Mouse (Mus musculus) activated CD4-positive, CD25-positive, alpha-beta regulatory T cell (primary cell): ENCODE results near the gene Hist1h2bq. TPM values are rescaled to one million over a fixed set of nuclear protein-coding genes. Genes with fewer than 3 reads are reported as not detected.

Experiments
- polyA plus RNA-seq, 2 experiments: library from polyadenylated mRNA; unstranded; fragments of 100-300 nt; shearing (Covaris generic); gene quantifications; one replicate each; pipeline ENCODE4 v1.2.1; 2017

Hist1h2bq gene
- polyA plus RNA-seq: 10 to 100 TPM; 10.3 to 13.9 TPM

DNA sequence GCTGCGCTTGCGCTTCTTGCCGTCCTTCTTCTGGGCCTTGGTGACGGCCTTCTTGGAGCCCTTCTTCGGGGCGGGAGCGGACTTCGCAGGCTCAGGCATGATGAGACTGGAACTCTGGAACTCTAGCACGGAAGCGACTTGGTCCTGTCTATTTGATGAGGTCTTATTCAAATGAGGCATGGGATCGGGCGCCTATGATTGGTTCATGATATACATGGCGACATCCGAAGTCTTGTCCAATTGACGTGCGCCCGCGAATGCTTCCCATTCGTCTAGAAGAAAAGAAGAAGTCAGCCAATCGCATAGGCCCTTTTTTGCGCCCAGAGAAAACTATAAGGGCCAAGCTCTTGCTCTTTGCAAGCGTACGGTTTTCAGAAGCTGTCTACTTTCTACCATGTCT is at the start of gene Hist1h2bq, which contains the start of gene Hist1h2ao:
Gene Hist1h2bq, minus strand, starts transcription at position 125 of the 400 bp plus-strand sequence.
Gene Hist1h2ao, plus strand, starts transcription at position 393 of the 400 bp plus-strand sequence.

DNA sequence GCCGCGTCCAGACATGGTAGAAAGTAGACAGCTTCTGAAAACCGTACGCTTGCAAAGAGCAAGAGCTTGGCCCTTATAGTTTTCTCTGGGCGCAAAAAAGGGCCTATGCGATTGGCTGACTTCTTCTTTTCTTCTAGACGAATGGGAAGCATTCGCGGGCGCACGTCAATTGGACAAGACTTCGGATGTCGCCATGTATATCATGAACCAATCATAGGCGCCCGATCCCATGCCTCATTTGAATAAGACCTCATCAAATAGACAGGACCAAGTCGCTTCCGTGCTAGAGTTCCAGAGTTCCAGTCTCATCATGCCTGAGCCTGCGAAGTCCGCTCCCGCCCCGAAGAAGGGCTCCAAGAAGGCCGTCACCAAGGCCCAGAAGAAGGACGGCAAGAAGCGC is 23.5 kb upstream of the Hist1h2bq start, which contains the start of the genes Hist1h2ap and Hist1h2br:
Gene Hist1h2ap, minus strand, starts transcription at position 47 of the 400 bp plus-strand sequence.
Gene Hist1h2br, plus strand, starts transcription at position 283 of the 400 bp plus-strand sequence.

DNA sequence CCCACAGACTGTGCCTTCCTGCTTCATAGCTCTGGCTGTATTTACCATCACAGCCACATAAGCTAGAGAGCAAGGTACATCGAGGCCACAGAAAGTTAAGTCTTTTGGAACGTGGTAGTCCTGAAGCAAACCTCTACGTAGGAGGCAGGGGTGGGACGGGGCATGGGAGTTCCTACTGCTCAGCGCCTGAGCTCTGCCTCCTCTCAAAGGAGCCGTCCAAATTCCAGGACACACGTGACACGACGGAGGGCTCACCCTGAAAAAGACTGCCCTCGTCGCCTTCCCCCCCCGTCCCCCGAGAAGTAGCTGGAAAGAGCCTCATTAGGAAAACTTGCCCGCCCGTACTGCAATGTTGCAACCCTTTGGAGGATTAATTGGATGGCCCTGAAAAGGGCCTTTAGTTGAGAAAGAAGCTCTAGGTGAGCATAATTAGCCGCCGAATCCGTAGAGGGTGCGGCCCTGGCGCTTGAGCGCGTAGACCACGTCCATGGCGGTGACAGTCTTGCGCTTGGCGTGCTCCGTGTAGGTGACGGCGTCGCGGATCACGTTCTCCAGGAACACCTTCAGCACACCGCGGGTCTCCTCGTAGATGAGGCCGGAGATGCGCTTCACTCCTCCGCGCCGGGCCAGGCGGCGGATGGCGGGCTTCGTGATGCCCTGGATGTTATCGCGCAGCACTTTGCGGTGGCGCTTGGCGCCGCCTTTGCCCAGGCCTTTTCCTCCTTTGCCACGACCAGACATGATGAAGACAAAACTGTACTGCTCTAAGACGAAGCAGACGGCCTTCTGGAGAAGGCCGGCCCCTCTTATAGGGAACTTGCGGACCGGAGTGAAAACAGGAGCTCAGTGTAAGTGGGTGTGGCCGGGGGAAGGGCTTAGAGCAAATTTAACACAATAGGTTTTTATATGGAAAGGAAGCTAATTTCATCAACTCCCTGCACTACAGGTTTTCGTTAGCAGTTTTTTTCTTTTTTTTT is 21.7 kb upstream of the Hist1h2bq start, which contains the start of gene Hist1h4n:
Gene Hist1h4n, minus strand, starts transcription at position 779 of the 977 bp plus-strand sequence.

DNA sequence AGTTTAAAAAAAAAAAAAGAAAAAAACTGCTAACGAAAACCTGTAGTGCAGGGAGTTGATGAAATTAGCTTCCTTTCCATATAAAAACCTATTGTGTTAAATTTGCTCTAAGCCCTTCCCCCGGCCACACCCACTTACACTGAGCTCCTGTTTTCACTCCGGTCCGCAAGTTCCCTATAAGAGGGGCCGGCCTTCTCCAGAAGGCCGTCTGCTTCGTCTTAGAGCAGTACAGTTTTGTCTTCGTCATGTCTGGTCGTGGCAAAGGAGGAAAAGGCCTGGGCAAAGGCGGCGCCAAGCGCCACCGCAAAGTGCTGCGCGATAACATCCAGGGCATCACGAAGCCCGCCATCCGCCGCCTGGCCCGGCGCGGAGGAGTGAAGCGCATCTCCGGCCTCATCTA is 1.5 kb upstream of the Hist1h2bq start, which contains the start of gene Hist1h4m:
Gene Hist1h4m, plus strand, starts transcription at position 208 of the 400 bp plus-strand sequence.

DNA sequence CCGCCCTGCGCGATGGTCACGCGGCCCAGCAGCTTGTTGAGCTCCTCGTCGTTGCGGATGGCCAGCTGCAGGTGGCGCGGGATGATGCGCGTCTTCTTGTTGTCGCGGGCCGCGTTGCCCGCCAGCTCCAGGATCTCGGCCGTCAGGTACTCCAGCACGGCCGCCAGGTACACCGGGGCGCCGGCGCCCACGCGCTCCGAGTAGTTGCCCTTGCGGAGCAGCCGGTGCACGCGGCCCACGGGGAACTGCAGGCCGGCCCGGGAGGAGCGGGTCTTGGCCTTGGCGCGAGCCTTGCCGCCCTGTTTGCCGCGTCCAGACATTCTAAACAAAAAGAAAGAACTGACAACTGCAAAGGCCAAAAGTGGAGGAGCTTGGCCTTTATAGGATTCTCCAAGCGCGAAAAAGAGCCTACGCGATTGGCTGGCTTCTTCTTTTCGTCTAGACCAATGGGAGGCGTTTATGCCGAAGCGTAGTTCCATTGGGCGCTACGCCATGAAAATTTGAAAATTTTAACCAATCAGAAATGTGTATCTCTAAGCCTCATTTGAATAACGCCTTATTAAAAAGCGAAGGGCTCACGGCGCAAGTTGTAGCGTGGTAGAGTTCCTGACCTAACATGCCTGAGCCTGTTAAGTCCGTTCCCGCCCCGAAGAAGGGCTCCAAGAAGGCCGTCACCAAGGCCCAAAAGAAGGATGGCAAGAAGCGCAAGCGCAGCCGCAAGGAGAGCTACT is 22.9 kb downstream of the Hist1h2bq start, which contains the start of the genes Hist1h2an and Hist1h2bp:
Gene Hist1h2an, minus strand, starts transcription at position 320 of the 731 bp plus-strand sequence.
Gene Hist1h2bp, plus strand, starts transcription at position 563 of the 731 bp plus-strand sequence.

DNA sequence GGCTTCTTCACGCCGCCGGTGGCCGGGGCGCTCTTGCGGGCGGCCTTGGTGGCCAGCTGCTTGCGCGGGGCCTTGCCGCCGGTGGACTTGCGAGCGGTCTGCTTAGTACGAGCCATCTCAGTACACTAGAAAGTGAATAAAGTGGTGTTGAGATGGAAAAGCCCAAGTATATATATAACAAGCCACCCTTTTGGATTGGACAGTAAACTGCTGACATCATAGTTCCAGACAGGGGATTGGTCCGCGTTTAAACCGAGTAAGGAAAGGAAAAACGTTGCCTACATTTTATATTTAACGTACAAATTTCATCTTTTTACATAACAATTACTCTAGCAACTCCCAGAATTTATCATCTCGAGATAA is 26.8 kb downstream of the Hist1h2bq start, which contains the start of gene Hist1h3i:
Gene Hist1h3i, minus strand, starts transcription at position 116 of the 363 bp plus-strand sequence.

DNA sequence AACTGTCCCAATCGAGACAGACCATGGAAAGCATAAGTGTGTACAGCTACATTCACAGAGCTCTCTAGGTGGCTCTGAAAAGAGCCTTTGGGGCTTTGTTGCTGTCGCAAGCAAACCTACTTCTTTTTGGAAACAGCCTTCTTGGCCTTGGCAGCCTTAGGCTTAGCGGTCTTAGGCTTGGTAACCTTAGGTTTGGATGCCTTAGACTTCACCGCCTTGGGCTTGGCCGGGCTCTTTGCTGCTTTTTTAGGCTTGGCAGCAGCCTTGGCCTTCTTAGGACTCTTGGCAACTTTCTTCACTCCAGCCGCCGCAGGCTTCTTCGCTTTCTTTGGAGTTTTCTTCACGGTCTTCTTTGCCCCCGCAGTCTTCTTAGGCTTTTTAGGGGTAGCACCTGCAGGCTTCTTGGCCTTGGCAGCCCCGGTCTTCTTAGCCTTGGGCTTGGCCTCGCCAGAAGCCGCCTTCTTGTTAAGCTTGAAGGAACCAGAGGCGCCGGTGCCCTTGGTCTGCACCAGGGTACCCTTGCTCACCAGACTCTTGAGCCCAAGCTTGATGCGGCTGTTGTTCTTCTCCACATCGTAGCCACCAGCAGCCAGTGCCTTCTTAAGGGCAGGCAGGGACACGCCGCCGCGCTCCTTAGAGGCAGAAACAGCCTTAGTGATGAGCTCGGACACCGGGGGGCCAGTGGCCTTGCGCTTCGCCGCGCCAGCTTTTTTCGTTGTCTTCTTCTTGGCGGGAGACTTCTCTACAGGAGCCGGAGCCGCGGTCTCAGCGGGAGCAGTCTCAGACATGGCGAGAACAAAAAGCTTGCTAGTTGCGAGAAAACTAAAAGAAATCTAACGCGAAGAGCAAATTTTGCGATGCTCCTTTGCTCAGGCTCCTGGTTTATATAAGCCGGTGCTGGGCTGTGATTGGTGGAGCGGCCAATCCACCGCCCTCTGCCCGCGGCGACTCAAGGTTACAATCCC is 29.9 kb downstream of the Hist1h2bq start, which contains the start of gene Hist1h1b:
Gene Hist1h1b, minus strand, starts transcription at position 859 of the 965 bp plus-strand sequence.

Other genes with a start within 250 kb of the Hist1h2bq start
- gene Olfr1364, start 228.4 kb downstream of the Hist1h2bq start, polyA plus RNA-seq: not detected
- gene Olfr1362, start 196.2 kb downstream of the Hist1h2bq start, polyA plus RNA-seq: not detected
- not detected for gene Olfr11, start 167.7 kb downstream of the Hist1h2bq start, polyA plus RNA-seq
- gene Olfr1361, start 146.8 kb downstream of the Hist1h2bq start, polyA plus RNA-seq: not detected
- gene Olfr1360, start 132.8 kb downstream of the Hist1h2bq start, polyA plus RNA-seq: under 1 TPM in 1 of 2 experiments, not detected in 1; 0.09 TPM
- gene Olfr1359, start 112.1 kb downstream of the Hist1h2bq start, polyA plus RNA-seq: not detected
- under 1 TPM; 0.64 to 0.91 TPM for gene Hist1h2bl, start 94.1 kb downstream of the Hist1h2bq start, polyA plus RNA-seq
- gene Hist1h2ai, start 93.8 kb downstream of the Hist1h2bq start, polyA plus RNA-seq: 10 to 100 TPM in 1 of 2 experiments, 1 to 10 TPM in 1; 8.5 to 16.3 TPM
- gene Hist1h3h, start 92.5 kb downstream of the Hist1h2bq start, polyA plus RNA-seq: 1 to 10 TPM; 3.5 to 6.8 TPM
- 1 to 10 TPM; 1.4 to 2.6 TPM for gene Hist1h2bm, start 88.2 kb downstream of the Hist1h2bq start, polyA plus RNA-seq
- gene Hist1h4j, start 75.1 kb downstream of the Hist1h2bq start, polyA plus RNA-seq: 1 to 10 TPM in 1 of 2 experiments, not detected in 1; 1.2 TPM
- gene Hist1h4k, start 59.7 kb downstream of the Hist1h2bq start, polyA plus RNA-seq: 10 to 100 TPM; 14.4 to 26.1 TPM
- 1 to 10 TPM; 5.2 to 7.9 TPM for gene Hist1h2ak, start 56.4 kb downstream of the Hist1h2bq start, polyA plus RNA-seq
- 1 to 10 TPM in 1 of 2 experiments, not detected in 1; 3.5 TPM for gene Hist1h2bn, start 56.1 kb downstream of the Hist1h2bq start, polyA plus RNA-seq
- gene Hist1h1b, start 29.6 kb downstream of the Hist1h2bq start, polyA plus RNA-seq: 10 to 100 TPM; 12.2 to 12.7 TPM
- gene Hist1h3i, start 26.8 kb downstream of the Hist1h2bq start, polyA plus RNA-seq: 1 to 10 TPM; 1.3 to 2.5 TPM
- 10 to 100 TPM in 1 of 2 experiments, 1 to 10 TPM in 1; 1.0 to 13.1 TPM for gene Hist1h2an, start 23.0 kb downstream of the Hist1h2bq start, polyA plus RNA-seq
- gene Hist1h2bp, start 22.7 kb downstream of the Hist1h2bq start, polyA plus RNA-seq: 1 to 10 TPM in 1 of 2 experiments, not detected in 1; 1.5 TPM
- gene Hist1h2ao, start 268 bp upstream of the Hist1h2bq start, polyA plus RNA-seq: not detected
- 10 to 100 TPM; 27.8 to 33.8 TPM for gene Hist1h4m, start 1.5 kb upstream of the Hist1h2bq start, polyA plus RNA-seq
- 10 to 100 TPM in 1 of 2 experiments, 1 to 10 TPM in 1; 6.0 to 10.8 TPM for gene Hist1h4n, start 22.0 kb upstream of the Hist1h2bq start, polyA plus RNA-seq
- 100 to 1,000 TPM; 513 to 599 TPM for gene Hist1h2ap, start 23.3 kb upstream of the Hist1h2bq start, polyA plus RNA-seq
- gene Hist1h2br, start 23.5 kb upstream of the Hist1h2bq start, polyA plus RNA-seq: 10 to 100 TPM; 10.1 to 13.9 TPM
- gene Zfp184, start 134.9 kb upstream of the Hist1h2bq start, polyA plus RNA-seq: under 1 TPM in 1 of 2 experiments, not detected in 1; 0.09 TPM
- not detected for gene Pom121l2, start 171.0 kb upstream of the Hist1h2bq start, polyA plus RNA-seq
- gene Prss16, start 199.5 kb upstream of the Hist1h2bq start, polyA plus RNA-seq: under 1 TPM; 0.28 to 0.85 TPM
- gene Hist1h2ah, start 225.4 kb upstream of the Hist1h2bq start, polyA plus RNA-seq: not detected
- gene Hist1h2bk, start 225.7 kb upstream of the Hist1h2bq start, polyA plus RNA-seq: 1 to 10 TPM in 1 of 2 experiments, under 1 TPM in 1; 0.45 to 2.6 TPM
- gene Hist1h4i, start 231.2 kb upstream of the Hist1h2bq start, polyA plus RNA-seq: 10 to 100 TPM; 12.3 to 15.6 TPM
- 10 to 100 TPM; 12.1 to 24.2 TPM for gene Hist1h2ag, start 232.7 kb upstream of the Hist1h2bq start, polyA plus RNA-seq
- 10 to 100 TPM in 1 of 2 experiments, 1 to 10 TPM in 1; 4.8 to 10.1 TPM for gene Hist1h2bj, start 233.0 kb upstream of the Hist1h2bq start, polyA plus RNA-seq